Mouse (Mus musculus) CD4-positive, CD25-positive, alpha-beta regulatory T cell, adult 9 weeks (primary cell): ENCODE measurements around the gene Zfp335. TPM values are rescaled to one million over a fixed set of nuclear protein-coding genes. Genes with fewer than 3 reads are reported as not detected.

Experiments
- polyA plus RNA-seq: library from polyadenylated mRNA; unstranded; fragments of 100-300 nt; shearing (Covaris generic); gene quantifications from one replicate; pipeline ENCODE4 v1.2.1, GENCODE M21; 2017

The Zfp335 gene
- 42.1 TPM for polyA plus RNA-seq

DNA sequence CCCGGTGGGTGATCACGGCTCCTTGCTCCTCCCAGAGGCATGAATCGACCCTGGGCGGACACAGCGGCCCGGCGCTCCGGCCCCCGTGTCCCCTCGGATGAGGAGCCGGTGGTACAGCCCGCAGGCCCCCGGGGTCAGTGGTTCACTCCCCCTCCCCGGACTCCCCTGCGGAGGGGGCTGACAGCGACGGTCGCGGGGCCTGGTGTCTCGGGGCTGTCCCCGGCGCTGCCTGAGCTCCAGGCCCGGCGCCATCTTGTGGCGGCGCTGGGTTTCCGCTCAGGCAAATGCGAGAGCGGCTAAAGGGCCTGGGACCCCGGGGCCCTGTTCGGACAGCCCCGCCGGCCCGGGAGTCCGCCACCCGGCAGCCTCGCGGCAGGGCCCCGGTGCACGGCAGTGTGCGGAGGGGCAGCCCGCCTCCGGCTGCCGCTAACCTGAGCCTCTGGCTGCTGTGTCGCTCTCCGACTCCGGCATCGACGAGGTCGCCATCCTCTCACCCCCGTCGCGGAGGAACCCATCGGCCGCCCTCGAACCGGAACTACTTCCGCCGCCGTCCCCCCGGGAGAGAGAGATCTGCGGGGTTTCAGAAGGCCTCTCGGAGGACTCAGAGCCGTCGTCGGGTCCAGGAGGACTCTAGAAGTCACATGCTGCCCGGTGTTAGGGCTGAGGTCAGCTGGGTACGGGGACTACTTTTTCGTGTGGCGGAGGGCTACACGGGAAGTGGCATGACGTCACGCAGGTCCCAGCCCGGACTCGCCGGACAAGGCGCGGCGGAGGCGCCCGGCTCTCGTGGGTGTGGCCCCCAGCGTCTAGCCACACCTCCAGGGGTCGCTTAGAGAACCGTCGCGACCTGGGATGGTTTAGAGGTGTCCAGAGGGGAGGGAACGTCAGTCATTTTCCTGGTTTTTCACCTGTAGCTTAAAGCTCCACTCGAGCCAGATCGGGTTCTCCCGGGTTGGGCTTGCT is at the start of gene Zfp335:
Gene Zfp335 (minus strand): TSS at position 672 of the 963 bp plus-strand sequence.

DNA sequence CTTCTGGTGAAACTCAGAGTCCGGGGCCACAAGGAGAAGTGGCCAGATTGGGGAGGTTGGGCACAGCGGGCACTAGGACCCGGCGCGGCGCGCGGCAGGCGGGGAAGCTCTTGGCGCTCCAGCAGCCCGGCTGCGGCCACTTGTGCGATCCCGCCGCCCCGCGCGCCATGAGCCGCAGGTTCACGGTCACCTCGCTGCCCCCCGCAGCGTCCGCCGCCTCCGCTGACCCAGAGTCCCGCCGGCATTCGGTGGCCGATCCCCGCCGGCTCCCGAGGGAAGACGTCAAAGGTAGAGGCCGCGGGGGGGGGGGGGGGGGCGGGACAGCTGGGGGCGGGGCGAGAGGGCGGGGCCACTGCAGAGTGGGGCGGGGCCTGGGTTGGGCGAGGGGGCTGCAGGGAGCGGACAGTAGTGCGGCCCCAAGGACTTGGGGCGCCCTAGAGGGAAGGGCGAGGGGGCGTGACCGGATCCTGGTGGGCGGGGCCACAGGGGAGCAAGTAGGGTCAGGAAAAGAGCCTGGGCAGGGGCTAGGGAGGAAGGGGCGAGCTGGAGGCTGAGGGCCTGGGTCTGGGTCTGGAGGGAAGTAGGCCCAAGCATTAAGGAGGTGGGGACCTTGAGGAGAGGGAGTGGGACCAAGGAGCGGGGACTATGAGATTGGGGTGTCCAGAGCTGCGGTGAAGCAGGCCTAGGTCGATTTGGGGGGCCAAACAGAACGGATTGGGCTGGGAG is 49.3 kb upstream of the Zfp335 start, which contains the start of gene Slc12a5:
Gene Slc12a5 (plus strand): TSS at position 87 of the 726 bp plus-strand sequence.

DNA sequence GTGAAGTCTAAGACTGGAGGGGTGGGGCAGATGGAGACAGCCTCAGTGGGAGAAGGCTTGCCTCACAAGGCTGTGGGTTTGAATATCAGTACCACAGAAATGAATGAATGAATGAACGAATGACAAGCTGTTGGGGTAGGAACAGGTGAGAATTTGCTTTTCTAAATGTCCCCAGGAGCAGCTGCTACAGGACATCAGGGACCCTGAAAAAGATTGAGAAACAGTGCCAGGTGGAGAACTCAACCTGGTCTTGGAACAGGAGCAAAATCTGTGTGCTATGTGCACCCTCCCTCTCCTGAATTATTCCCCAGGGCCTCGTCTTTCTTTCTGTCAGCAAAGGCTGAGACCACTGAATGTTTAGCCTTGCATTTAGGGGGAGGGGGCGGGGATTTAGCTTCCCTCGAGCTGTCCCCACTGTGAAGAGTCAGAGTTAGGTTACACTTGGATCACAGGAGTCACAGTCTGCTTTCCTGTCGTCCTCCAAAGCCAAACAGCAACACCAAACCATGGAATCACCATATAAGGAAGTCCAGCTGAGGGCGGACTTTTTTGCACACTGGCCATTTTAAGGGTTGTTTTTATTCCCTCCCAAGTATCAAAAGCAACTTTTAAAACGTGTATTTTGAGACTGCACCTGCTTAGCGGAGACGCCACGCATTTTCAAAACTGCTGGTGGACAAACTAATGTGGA is 28.7 kb upstream of the Zfp335 start, which contains the start of gene Mmp9:
Gene Mmp9 (plus strand): TSS at position 641 of the 691 bp plus-strand sequence.

DNA sequence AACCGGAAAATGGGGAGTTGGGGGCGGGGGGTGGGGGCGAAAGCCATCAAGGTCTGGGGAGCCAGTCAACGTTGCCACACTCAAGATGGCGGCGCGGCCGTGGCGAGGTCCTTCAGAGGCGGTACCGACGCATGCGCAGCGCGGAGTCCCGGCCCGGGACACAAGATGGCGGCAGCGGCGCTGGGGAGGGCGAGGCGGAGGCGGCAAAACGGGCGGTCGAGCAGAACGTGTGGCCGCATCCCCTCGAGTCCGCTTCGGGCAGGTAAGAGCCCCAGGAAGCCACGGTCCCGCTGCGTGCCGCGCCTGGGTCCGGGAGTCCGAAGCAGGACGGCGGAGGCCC is 32.4 kb downstream of the Zfp335 start, which contains the start of gene Pcif1:
Gene Pcif1 (plus strand): TSS at position 77 of the 340 bp plus-strand sequence.

DNA sequence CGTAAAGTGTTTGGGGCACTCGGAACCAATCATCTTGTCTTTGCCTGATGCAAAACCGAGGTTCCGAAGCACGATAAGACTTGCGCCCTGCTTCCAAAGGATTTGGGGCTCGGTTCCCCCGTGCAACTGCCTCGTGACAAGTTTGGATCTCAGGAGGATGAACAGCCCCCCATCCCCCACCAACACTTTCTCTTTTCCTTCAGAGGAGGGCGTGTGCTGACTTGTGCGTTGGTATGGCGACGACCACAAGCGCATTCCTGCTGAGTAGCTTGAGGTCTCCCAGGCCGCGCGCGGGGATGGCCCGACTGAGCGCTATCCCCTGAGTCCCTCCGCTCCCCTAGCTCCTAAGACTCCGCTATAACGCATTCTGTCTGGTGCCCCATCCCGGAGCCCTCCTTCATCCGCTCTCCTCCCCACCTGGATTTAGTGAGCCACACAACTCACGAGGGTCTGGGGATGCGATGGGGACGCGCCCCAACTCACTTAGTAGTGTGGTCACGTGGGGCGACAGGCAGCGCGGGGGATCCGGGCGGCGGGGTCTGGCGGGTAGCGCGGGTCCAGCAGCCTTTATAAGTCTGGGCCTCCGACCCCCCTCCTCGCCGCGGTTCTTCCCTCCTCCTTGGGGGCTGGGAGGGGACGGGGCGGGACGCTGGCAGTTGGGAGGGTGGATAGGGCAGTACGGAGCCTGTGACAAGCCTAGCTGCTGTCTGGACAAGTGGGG is 54.3 kb downstream of the Zfp335 start, which contains the start of gene Pltp:
Gene Pltp (minus strand): TSS at position 611 of the 721 bp plus-strand sequence.

Other genes with a start within 250 kb of the Zfp335 start
- not detected for gene Wfdc11, start 237.7 kb downstream of the Zfp335 start, polyA plus RNA-seq
- gene Wfdc13, start 226.7 kb downstream of the Zfp335 start, polyA plus RNA-seq: not detected
- not detected for gene Spint4, start 213.3 kb downstream of the Zfp335 start, polyA plus RNA-seq
- not detected for gene Spint5, start 196.5 kb downstream of the Zfp335 start, polyA plus RNA-seq
- not detected for gene Wfdc3, start 165.8 kb downstream of the Zfp335 start, polyA plus RNA-seq
- 10.4 TPM for gene Dnttip1, start 165.8 kb downstream of the Zfp335 start, polyA plus RNA-seq
- 8.4 TPM for gene Ube2c, start 141.9 kb downstream of the Zfp335 start, polyA plus RNA-seq
- not detected for gene Tnnc2, start 131.8 kb downstream of the Zfp335 start, polyA plus RNA-seq
- 6.5 TPM for gene Snx21, start 125.9 kb downstream of the Zfp335 start, polyA plus RNA-seq
- 43.9 TPM for gene Acot8, start 106.9 kb downstream of the Zfp335 start, polyA plus RNA-seq
- 9.8 TPM for gene Zswim3, start 106.7 kb downstream of the Zfp335 start, polyA plus RNA-seq
- 27.5 TPM for gene Zswim1, start 89.1 kb downstream of the Zfp335 start, polyA plus RNA-seq
- gene Spata25, start 83.2 kb downstream of the Zfp335 start, polyA plus RNA-seq: 0.72 TPM
- 218 TPM for gene Ctsa, start 78.9 kb downstream of the Zfp335 start, polyA plus RNA-seq
- gene Neurl2, start 78.3 kb downstream of the Zfp335 start, polyA plus RNA-seq: 2.6 TPM
- 0.98 TPM for gene Pltp, start 54.0 kb downstream of the Zfp335 start, polyA plus RNA-seq
- gene Pcif1, start 32.5 kb downstream of the Zfp335 start, polyA plus RNA-seq: 155 TPM
- 8.8 TPM for gene Mmp9, start 29.0 kb upstream of the Zfp335 start, polyA plus RNA-seq
- gene Slc12a5, start 49.0 kb upstream of the Zfp335 start, polyA plus RNA-seq: not detected
- 44.9 TPM for gene Ncoa5, start 123.1 kb upstream of the Zfp335 start, polyA plus RNA-seq
- 0.40 TPM for gene Cd40, start 143.9 kb upstream of the Zfp335 start, polyA plus RNA-seq
- gene 1700025C18Rik, start 179.0 kb upstream of the Zfp335 start, polyA plus RNA-seq: not detected